Mouse (Mus musculus): ENCODE measurements around the gene 1700022I11Rik. TPM values are rescaled to one million over a fixed set of nuclear protein-coding genes. Genes with fewer than 3 reads are reported as not detected.

The 1700022I11Rik gene
- total RNA-seq, 4 experiments from 2014 or later, result not detected

GRCm38 (mm10) chr4:43000141-43000986 is 31.0 kb downstream of the 1700022I11Rik start, which contains the start of gene Vcp:
TSS of gene Vcp (minus strand) at chr4:43000507.
- peak; percentile 96 to 99 for DNase-seq (ENCODE audit: low spot score in 2 of 2)

- no peak for DNase-seq (ENCODE audit: low spot score in 2 of 2)
These were observed 31.9 kb downstream of the 1700022I11Rik start for GRCm38 (mm10) chr4:43001272-43001671.

- no peak for DNase-seq (ENCODE audit: low spot score in 2 of 2)
These were observed 33.5 kb downstream of the 1700022I11Rik start for GRCm38 (mm10) chr4:43002756-43003439.

GRCm38 (mm10) chr4:43004951-43005350 is 35.5 kb downstream of the 1700022I11Rik start:
- DNase-seq (ENCODE audit: low spot score in 2 of 2), result no peak

GRCm38 (mm10) chr4:43005765-43006164 is 36.4 kb downstream of the 1700022I11Rik start:
- DNase-seq (ENCODE audit: low spot score in 2 of 2), result no peak

GRCm38 (mm10) chr4:43010161-43011038 is 41.0 kb downstream of the 1700022I11Rik start, which contains the start of gene Fancg:
TSS of gene Fancg (minus strand) at chr4:43010506.
- DNase-seq (ENCODE audit: low spot score in 2 of 2), result peak; percentile 60 to 62

- DNase-seq (ENCODE audit: low spot score in 2 of 2), result no peak
These were observed 42.7 kb downstream of the 1700022I11Rik start for GRCm38 (mm10) chr4:43012091-43012490.

GRCm38 (mm10) chr4:43018156-43018555 is 48.8 kb downstream of the 1700022I11Rik start:
- no peak for DNase-seq (ENCODE audit: low spot score in 2 of 2)

GRCm38 (mm10) chr4:43019176-43019575 is 49.8 kb downstream of the 1700022I11Rik start:
- DNase-seq (ENCODE audit: low spot score in 2 of 2), result no peak

- DNase-seq (ENCODE audit: low spot score in 2 of 2), result no peak
These were observed 50.4 kb downstream of the 1700022I11Rik start for GRCm38 (mm10) chr4:43019641-43020465.

GRCm38 (mm10) chr4:43020876-43021275 is 51.5 kb downstream of the 1700022I11Rik start:
- DNase-seq (ENCODE audit: low spot score in 2 of 2), result no peak

GRCm38 (mm10) chr4:43021341-43021740 is 51.9 kb downstream of the 1700022I11Rik start:
- DNase-seq (ENCODE audit: low spot score in 2 of 2), result no peak

- no peak for DNase-seq (ENCODE audit: low spot score in 2 of 2)
These were observed 55.3 kb downstream of the 1700022I11Rik start for GRCm38 (mm10) chr4:43024673-43025072.

GRCm38 (mm10) chr4:43025084-43025960 is 55.9 kb downstream of the 1700022I11Rik start, which contains the start of gene Pigo:
TSS of gene Pigo (minus strand) at chr4:43025819.
- DNase-seq (ENCODE audit: low spot score in 2 of 2), result peak; percentile 89 to 93

GRCm38 (mm10) chr4:43029121-43029520 is 59.7 kb downstream of the 1700022I11Rik start:
- no peak for DNase-seq (ENCODE audit: low spot score in 2 of 2)

- no peak for DNase-seq (ENCODE audit: low spot score in 2 of 2)
These were observed 60.3 kb downstream of the 1700022I11Rik start for GRCm38 (mm10) chr4:43029749-43030148.

- no peak for DNase-seq (ENCODE audit: low spot score in 2 of 2)
These were observed 60.9 kb downstream of the 1700022I11Rik start for GRCm38 (mm10) chr4:43030352-43030751.

- DNase-seq (ENCODE audit: low spot score in 2 of 2), result peak in 1 of 2 experiments; percentile 30
These were observed 61.4 kb downstream of the 1700022I11Rik start for GRCm38 (mm10) chr4:43030780-43031230.

Measured in gastrocnemius, adult 8-10 months (tissue).